Mouse (Mus musculus): ENCODE measurements at regions not wholly inside any gene's neighbourhood (a gene's known extent, or its start where the extent isn't known, plus 50 kb on each side); places are given as distances from the start of the nearest gene placed in this dataset.

GRCm38 (mm10) chr15:45612954-45613353, 5478.8 kb downstream of the 9330182O14Rik start:
- no peak for DNase-seq (ENCODE audit: low read depth, low spot score)

- no peak for DNase-seq (ENCODE audit: low read depth, low spot score)
Observed at GRCm38 (mm10) chr15:45646256-45646655, 5512.1 kb downstream of the 9330182O14Rik start.

GRCm38 (mm10) chr15:45663601-45664000, 5529.4 kb downstream of the 9330182O14Rik start:
- no peak for DNase-seq (ENCODE audit: low read depth, low spot score)

GRCm38 (mm10) chr15:45689446-45689845, 5555.3 kb downstream of the 9330182O14Rik start:
- DNase-seq (ENCODE audit: low read depth, low spot score) = no peak

- DNase-seq (ENCODE audit: low read depth, low spot score) = no peak
Observed at GRCm38 (mm10) chr15:45690026-45690425, 5555.9 kb downstream of the 9330182O14Rik start.

GRCm38 (mm10) chr15:45711109-45711508, 5576.9 kb downstream of the 9330182O14Rik start:
- DNase-seq (ENCODE audit: low read depth, low spot score) = peak; percentile 27

GRCm38 (mm10) chr15:45730370-45731153, 5596.4 kb downstream of the 9330182O14Rik start:
- DNase-seq (ENCODE audit: low read depth, low spot score) = no peak

- DNase-seq (ENCODE audit: low read depth, low spot score) = no peak
Observed at GRCm38 (mm10) chr15:45763225-45763624, 5629.1 kb downstream of the 9330182O14Rik start.
